Mouse (Mus musculus) heart, embryonic 10.5 days (tissue): ENCODE results near the gene Atp8a1. TPM values are rescaled to one million over a fixed set of nuclear protein-coding genes. Genes with fewer than 3 reads are reported as not detected.

ENCODE experiments used
- DNase-seq: peaks from one replicate; pipeline ENCODE4 v3.0.0-alpha.2; 2017; ENCODE audit warnings: low spot score
- H3K27ac ChIP-seq: fragments of 300-500 bp; sonication (generic); 2 replicates; pipeline ENCODE4 v1.5.1; 2016; ENCODE audit warnings: mild to moderate bottlenecking
- H3K27me3 ChIP-seq: fragments of 300-500 bp; sonication (generic); 2 replicates; pipeline ENCODE4 v1.6.1; 2016; ENCODE audit warnings: mild to moderate bottlenecking; ENCODE audit not compliant: poor library complexity, insufficient read depth, severe bottlenecking
- H3K36me3 ChIP-seq: fragments of 300-500 bp; sonication (generic); 2 replicates; pipeline ENCODE4 v1.6.1; 2016; ENCODE audit warnings: mild to moderate bottlenecking, moderate library complexity
- H3K4me1 ChIP-seq: fragments of 300-500 bp; sonication (generic); 2 replicates; pipeline ENCODE4 v1.6.1; 2016; ENCODE audit warnings: mild to moderate bottlenecking
- H3K4me3 ChIP-seq: fragments of 300-500 bp; sonication (generic); 2 replicates; pipeline ENCODE4 v1.5.1; 2016; ENCODE audit warnings: mild to moderate bottlenecking, moderate library complexity
- H3K9me3 ChIP-seq: fragments of 300-500 bp; sonication (generic); 2 replicates; pipeline ENCODE4 v1.6.1; 2016; ENCODE audit warnings: mild to moderate bottlenecking, moderate library complexity
- WGBS: fragments of 180-500 bp; shearing (Covaris S2); methylation state at CpG from one replicate; pipeline ENCODE4 v1.1.7; 2016; 5-methylcytosine and 5-hydroxymethylcytosine counted together
- polyA plus RNA-seq: library from polyadenylated mRNA; unstranded; fragments of >200 nt; fragmentation: Nextera tagmentation; extraction: Ambion mirVana; gene quantifications from 2 replicates; pipeline ENCODE4 v1.2.1, GENCODE M21; 2016

Gene Atp8a1
- polyA plus RNA-seq, 1 experiment from 2014 or later: 16.2 TPM

DNA sequence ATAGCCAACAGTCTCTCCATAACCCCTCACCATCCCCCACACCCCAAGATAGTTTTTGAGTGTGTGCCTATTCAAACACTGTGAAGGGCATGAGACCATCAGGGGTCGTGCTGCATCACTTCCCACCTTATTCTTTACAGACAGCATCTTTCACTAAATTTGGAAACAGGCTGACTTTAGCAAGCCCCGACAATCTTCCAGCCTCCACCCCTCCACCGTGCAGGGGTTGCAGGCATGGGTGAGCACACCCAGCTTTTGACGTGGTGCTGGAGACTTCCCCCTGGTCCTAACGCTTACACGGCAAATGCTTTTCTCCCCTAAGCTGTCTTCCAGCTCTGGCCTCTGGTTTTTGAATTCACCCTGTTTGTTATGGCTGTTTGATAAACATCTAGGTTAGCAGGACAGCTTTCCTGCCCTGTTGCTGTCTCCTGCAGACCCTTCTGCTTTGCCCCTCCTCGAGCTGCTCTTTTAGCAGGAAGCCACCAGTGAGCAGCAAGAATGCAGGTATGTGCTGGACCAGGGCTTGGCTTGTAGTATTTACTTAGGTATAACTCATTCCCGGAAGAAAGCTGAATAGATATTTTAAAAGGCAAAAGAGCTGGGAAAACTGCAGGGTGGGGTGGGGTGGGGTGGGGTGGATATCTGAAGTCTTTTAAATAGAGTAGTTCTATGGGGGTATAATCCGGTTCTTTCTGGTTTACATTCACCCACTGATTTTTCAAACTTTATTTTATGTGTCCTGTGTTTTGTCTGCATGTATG, 218.9 kb downstream of the Atp8a1 start:
- Histone ChIP-seq H3K36me3 (no peaks in the 10 kb centered on the region), H3K4me3 (no peak overlapping the region), H3K9me3 (no peaks in the 10 kb centered on the region), H3K27ac (no peak overlapping the region), H3K4me1 (peaks cover 5% of the 10 kb centered on the region; the same call in 1 of the 2 replicates), H3K27me3 (no peaks in the 10 kb centered on the region)
- WGBS: 69% methylated on average over 9 of the region's 9 CpGs
- no peak for DNase-seq

DNA sequence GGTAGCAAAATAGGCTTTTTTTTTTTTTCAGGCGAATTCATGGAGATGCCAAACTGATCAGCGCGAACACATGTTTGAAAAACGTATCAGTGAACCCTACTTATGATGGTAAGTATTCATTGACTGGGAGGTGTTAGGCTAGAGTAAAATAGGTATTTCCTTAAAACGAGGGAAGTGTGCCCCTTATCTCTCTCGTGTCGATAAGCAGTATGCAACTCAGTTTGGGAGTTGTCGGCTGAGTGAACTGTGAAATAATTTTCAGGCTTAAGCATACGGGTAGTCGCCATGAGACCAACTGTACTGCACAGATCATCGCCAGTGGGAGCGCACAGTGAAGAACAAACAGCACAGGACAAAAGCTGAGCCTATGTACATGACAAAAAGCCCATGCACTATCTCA, 226.0 kb downstream of the Atp8a1 start:
- no peak for DNase-seq
- H3K27me3 ChIP-seq: no peaks in the 10 kb centered on the region
- no peak overlapping the region for H3K4me3 ChIP-seq
- peaks cover 4% of the 10 kb centered on the region; the same call in 1 of the 2 replicates for H3K36me3 ChIP-seq
- no peaks in the 10 kb centered on the region for H3K4me1 ChIP-seq
- H3K9me3 ChIP-seq: no peaks in the 10 kb centered on the region
- 73% methylated on average over 12 of the region's 12 CpGs for WGBS
- H3K27ac ChIP-seq: no peak overlapping the region

GRCm38 (mm10) chr5:67609520-67609837, 237.8 kb downstream of the Atp8a1 start:
- no peak overlapping the region for H3K27ac ChIP-seq
- peaks cover 19% of the 10 kb centered on the region for H3K4me1 ChIP-seq
- H3K9me3 ChIP-seq: no peaks in the 10 kb centered on the region
- H3K4me3 ChIP-seq: peak overlapping the region; percentile 6; the same call in 1 of the 2 replicates
- H3K36me3 ChIP-seq: no peaks in the 10 kb centered on the region
- peaks cover 62% of the 10 kb centered on the region for H3K27me3 ChIP-seq
- WGBS: 9% methylated on average over 2 of the region's 2 CpGs
- DNase-seq: no peak

DNA sequence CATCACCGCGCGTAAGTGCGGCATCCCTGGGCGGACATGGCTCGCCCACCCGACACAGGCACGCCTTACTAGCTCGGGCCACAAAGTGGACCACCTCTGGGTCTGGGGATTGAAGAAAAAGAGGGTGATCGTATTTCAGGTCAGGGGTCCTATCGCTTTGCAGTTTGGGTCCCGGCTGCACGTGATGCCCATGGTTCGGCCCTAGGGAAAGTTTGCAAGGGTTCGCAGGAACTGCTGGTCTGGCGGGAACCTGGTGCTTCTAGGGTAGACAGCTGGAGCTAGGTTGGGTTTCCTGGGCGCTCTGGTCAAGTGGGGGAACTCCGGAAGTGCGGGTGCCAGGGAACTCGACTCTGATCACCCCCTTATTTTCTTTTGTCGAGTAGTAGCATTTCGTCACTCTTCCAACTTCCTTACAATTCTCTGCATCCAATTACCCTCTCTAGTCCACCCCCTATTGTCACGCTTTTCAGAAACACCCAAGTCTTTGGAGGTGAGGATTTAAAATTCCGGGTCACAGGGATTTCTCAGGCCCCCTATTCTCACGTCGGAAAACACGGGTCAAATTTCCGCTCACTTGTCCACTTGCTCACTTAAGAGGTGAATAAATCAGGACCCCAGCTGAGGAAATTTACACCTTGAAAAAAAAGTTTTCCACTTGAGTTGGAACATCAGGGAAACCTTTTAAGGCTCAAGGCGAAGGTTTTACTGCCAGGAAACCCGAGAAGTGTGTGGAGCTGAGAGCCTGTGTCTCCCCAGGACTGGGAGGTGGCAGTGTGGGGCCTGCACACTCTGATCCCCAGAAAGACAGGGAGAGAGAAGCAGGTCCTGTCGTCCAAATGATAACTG, 238.3 kb downstream of the Atp8a1 start:
- H3K27ac ChIP-seq: peak overlapping the region; percentile 79; the same call in 1 of the 2 replicates
- no peaks in the 10 kb centered on the region for H3K36me3 ChIP-seq
- peaks cover 19% of the 10 kb centered on the region for H3K4me1 ChIP-seq
- H3K27me3 ChIP-seq: peaks cover 68% of the 10 kb centered on the region
- H3K9me3 ChIP-seq: no peaks in the 10 kb centered on the region
- peak overlapping the region; percentile 71 for H3K4me3 ChIP-seq
- 3% methylated on average over 31 of the region's 31 CpGs for WGBS
- no peak for DNase-seq

DNA sequence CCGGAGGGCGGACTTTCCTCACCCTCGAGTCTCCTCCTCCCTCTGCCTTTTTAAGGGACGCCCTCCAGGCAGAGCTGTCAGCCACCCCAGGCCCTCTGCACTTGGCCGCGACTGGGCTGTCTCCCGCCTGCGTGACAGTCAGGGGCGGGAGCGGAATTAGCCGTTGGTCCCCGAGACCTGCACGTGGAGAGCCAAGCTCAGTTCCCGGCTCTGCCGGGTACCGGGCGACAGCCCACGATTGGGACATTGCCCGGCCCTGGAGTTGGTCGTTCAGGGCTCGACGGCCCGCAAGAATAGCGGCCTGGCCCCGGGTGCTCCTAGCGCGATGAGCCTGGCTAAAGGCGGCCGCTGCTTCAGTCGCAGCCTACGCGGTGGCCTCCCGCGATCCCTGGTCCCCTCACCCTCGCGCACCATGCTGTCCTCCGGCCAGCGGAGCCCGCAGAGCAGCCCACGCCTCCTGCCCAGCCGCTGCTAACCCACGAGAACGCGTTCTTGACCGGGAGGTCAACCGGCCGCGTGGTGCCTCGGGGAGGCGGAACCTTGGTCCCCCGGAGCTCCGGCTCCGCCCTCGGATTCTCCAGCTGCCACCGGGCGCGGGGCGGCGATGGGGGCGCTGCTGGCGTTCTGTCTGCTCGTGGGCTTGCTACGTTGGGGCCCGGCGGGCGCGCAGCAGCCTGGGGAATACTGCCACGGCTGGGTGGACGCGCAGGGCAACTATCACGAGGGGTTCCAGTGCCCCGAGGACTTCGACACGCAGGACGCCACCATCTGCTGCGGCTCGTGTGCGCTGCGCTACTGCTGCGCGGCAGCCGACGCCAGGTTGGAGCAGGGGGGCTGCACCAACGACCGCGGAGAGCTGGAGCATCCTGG, 239.2 kb downstream of the Atp8a1 start, which contains the start of gene Shisa3:
TSS of gene Shisa3 (plus strand) at position 79 of the 870 bp plus-strand sequence.
- H3K4me1 ChIP-seq: peaks cover 19% of the 10 kb centered on the region
- H3K27ac ChIP-seq: peak within 1 kb of the TSS; percentile 79
- H3K4me3 ChIP-seq: peak within 1 kb of the TSS; percentile 71
- no peaks in the 10 kb centered on the region for H3K36me3 ChIP-seq
- H3K27me3 ChIP-seq: peaks cover 71% of the 10 kb centered on the region
- DNase-seq: peak; percentile 84
- no peaks in the 10 kb centered on the region for H3K9me3 ChIP-seq
- WGBS: under 1% methylated on average over 86 of the region's 86 CpGs

- H3K27me3 ChIP-seq: peaks cover 79% of the 10 kb centered on the region
- H3K4me1 ChIP-seq: peaks cover 19% of the 10 kb centered on the region
- WGBS: under 1% methylated on average over 66 of the region's 66 CpGs
- H3K4me3 ChIP-seq: peak overlapping the region; percentile 71
- DNase-seq: peak; percentile 82
- peak overlapping the region; percentile 79; the same call in 1 of the 2 replicates for H3K27ac ChIP-seq
- no peaks in the 10 kb centered on the region for H3K9me3 ChIP-seq
- no peaks in the 10 kb centered on the region for H3K36me3 ChIP-seq
Observed at GRCm38 (mm10) chr5:67606916-67607803, 240.1 kb downstream of the Atp8a1 start.

GRCm38 (mm10) chr5:67605951-67606350, 241.3 kb downstream of the Atp8a1 start:
- Histone ChIP-seq H3K4me1 (peaks cover 19% of the 10 kb centered on the region), H3K27ac (no peak overlapping the region), H3K4me3 (no peak overlapping the region), H3K36me3 (no peaks in the 10 kb centered on the region), H3K9me3 (no peaks in the 10 kb centered on the region), H3K27me3 (peaks cover 72% of the 10 kb centered on the region)
- DNase-seq: no peak
- 39% methylated on average over 5 of the region's 5 CpGs for WGBS

- no peak for DNase-seq
Observed at GRCm38 (mm10) chr5:67599935-67600334, 247.3 kb downstream of the Atp8a1 start.

DNA sequence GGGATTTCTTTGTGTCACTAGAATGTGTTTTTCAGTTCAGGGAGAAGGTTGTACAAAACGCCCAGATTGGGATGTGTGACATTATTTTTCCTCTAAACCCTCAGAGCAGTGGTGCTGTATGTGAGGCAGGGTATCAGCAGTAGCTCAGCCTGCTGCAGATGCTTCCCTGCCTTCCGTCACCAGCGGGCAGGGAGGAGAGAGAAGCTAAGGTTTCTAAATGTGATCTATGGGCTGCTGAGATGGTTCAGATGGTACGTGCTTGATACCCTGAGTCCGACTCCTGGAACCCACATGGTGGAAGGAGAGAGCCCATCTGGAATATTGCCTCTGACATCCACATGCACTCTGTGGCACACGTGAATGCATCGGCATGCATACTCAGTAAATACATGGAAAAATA, 251.6 kb downstream of the Atp8a1 start:
- Histone ChIP-seq H3K9me3 (no peaks in the 10 kb centered on the region), H3K4me1 (no peaks in the 10 kb centered on the region), H3K27me3 (0 out of 2 replicates have a peak, but pooled peaks cover 5% of the 10 kb centered on the region), H3K36me3 (no peaks in the 10 kb centered on the region), H3K27ac (no peak overlapping the region), H3K4me3 (no peak overlapping the region)
- WGBS: 77% methylated on average over 7 of the region's 7 CpGs
- DNase-seq: no peak

More at GRCm38 (mm10) chr5:67599935-67600334, 247.3 kb downstream of the Atp8a1 start:
- Histone ChIP-seq H3K4me1 (no peaks in the 10 kb centered on the region), H3K27ac (no peak overlapping the region), H3K4me3 (no peak overlapping the region), H3K36me3 (no peaks in the 10 kb centered on the region), H3K9me3 (no peaks in the 10 kb centered on the region), H3K27me3 (peaks cover 26% of the 10 kb centered on the region)
- WGBS: 81% methylated on average over 9 of the region's 9 CpGs

DNA sequence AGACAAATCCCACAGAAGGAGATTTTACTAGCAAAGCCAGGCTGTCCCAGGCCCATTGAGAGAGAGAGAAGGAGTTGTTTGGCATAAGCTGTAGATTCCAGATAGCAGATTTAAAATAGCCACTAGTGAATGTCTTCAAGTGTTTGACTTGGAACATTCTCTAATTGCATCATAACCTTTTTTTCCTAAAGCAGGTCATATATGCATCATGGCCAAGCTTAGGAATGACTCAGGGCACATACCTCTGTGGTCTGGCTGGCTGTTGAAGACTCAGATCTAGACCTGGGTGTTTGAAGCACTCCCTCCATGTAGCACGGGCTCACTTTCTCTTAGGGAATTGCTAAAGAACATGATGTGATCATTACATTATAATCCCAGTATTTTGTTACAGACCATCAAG, 252.2 kb downstream of the Atp8a1 start:
- no peak for DNase-seq
- H3K9me3 ChIP-seq: no peaks in the 10 kb centered on the region
- no peak overlapping the region for H3K27ac ChIP-seq
- no peaks in the 10 kb centered on the region for H3K4me1 ChIP-seq
- 0 out of 2 replicates have a peak, but pooled peaks cover 5% of the 10 kb centered on the region for H3K27me3 ChIP-seq
- WGBS: 76% methylated on average over 1 of the region's 1 CpGs
- no peaks in the 10 kb centered on the region for H3K36me3 ChIP-seq
- H3K4me3 ChIP-seq: no peak overlapping the region

GRCm38 (mm10) chr5:67579725-67580633, 267.3 kb downstream of the Atp8a1 start:
- WGBS: 45% methylated on average over 6 of the region's 6 CpGs
- Histone ChIP-seq H3K4me1 (no peaks in the 10 kb centered on the region), H3K9me3 (no peaks in the 10 kb centered on the region), H3K27ac (no peak overlapping the region), H3K36me3 (no peaks in the 10 kb centered on the region), H3K4me3 (no peak overlapping the region), H3K27me3 (no peaks in the 10 kb centered on the region)
- DNase-seq: no peak
